Mouse (Mus musculus): Measurements from ENCODE around the gene Arhgef25.

DNA sequence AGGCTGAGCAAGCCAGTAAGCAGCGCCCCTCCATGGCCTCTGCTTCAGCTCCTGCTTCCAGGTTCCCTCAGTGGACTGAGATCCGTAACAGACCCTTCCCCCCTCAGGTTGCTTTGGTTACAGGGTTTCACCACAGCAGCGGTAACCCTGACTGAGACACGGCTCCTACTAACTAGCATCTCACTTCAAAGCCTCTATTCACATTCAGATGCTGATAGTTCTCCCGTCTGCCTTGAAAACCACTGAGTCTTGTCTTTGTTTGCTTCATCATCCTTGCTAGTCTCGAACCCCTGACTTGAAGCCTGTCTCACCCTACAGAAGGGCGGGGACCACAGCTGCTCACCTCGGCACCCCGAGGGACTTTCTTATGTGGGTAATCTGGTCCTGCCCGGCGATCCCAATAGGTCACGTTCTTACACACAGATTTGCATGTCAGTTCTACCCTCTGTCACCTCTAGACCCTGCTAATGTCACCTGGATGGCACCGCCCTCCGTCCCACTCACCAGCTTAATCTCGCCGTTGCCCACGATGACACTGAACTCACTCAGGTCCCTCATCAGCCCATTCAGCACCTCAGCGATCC, 48.5 kb upstream of the Arhgef25 start:
- no peak for TF ChIP-seq CTCF (IDR thresholded peaks at IDR 0.05; ENCODE audit: low read depth)
- TF ChIP-seq EP300 (IDR thresholded peaks at IDR 0.05; ENCODE audit: low read depth) = no peak

Measured in liver, embryonic 14.5 days (tissue).